Mouse (Mus musculus): ENCODE results near the gene Rasal3. TPM values are rescaled to one million over a fixed set of nuclear protein-coding genes. Genes with fewer than 3 reads are reported as not detected.

Gene Rasal3
- 0.20 and 0.96 TPM in 2 replicates for polyA plus RNA-seq (2011; ENCODE audit: insufficient read depth, insufficient read length, low read depth, missing spikeins)

DNA sequence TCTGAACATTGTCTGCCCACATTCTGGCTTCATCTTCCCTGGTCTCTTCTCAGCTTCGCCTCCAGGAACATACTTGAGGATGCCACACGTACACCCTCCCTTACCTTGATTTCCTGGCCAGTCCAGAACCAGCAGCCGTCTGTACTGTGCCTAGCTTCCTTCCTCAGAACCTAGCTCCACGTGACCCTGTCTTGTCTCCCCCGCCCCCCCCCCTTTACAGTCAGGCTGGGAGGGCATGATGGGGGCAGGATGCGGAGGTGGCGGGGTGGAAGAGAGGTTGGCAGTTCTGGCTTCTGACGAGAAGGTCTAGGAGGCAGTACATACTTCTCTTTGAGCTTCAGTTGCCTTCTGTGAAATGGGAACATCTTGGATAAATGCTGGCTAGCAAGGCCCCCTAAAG is at the start of gene Rasal3:
Gene Rasal3 (minus strand): TSS at position 167 of the 400 bp plus-strand sequence.
- no peak for TF ChIP-seq POLR2A (IDR thresholded peaks at IDR 0.05; ENCODE audit: insufficient read depth, low read length)
- no peak for TF ChIP-seq EP300 (IDR thresholded peaks at IDR 0.05; ENCODE audit: insufficient read depth, low read depth, low read length)
- TF ChIP-seq CTCF (IDR thresholded peaks at IDR 0.05; ENCODE audit: low read depth, low read length), result no peak

DNA sequence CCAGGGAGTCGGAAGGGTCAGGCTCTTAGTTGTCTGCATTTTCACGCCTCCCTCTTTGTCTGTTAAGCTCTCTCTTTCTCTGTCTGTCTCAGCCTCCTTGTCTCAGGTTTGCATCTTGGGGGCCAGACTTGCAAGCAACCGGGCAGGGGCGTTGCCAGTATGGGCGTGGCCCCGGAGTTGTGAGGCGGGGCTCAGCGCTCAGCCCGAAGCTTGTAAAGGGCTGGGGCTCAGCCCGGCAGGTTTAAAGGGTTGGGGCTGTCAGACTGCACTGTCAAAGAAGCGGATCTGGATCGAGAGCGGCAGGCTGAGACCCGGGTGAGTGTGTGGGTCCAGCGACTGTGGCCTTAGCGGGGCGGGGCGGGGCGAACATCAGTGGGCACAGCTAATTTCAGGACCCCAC is 49.1 kb upstream of the Rasal3 start, which contains the start of gene Cyp4f39:
Gene Cyp4f39 (plus strand): TSS at position 242 of the 400 bp plus-strand sequence.
- Histone ChIP-seq H3K4me3 (ENCODE audit: low read depth, low read length) (peak within 1 kb of the TSS; percentile 37), H3K36me3 (ENCODE audit: control insufficient read depth, insufficient read depth, low read length, poor library complexity, severe bottlenecking) (no peaks in the 10 kb centered on the region), H3K27ac (ENCODE audit: insufficient read depth, low read length) (peak within 1 kb of the TSS; percentile 49), H3K4me1 (ENCODE audit: control insufficient read depth, insufficient read depth, low read length) (peaks cover 3% of the 10 kb centered on the region), H3K9ac (ENCODE audit: low read depth, poor library complexity, severe bottlenecking) (no peak within 1 kb of the TSS), H3K9me3 (replicated peaks; ENCODE audit: control insufficient read depth, insufficient read depth, low read length, poor library complexity, severe bottlenecking) (peaks cover 7% of the 10 kb centered on the region), H3K27me3 (ENCODE audit: control insufficient read depth, insufficient read depth, low read length, poor library complexity, severe bottlenecking) (no peaks in the 10 kb centered on the region)
- no peak for TF ChIP-seq CTCF (IDR thresholded peaks at IDR 0.05; ENCODE audit: low read depth, low read length)
- TF ChIP-seq POLR2A (IDR thresholded peaks at IDR 0.05; ENCODE audit: insufficient read depth, low read length), result no peak
- no peak for TF ChIP-seq EP300 (IDR thresholded peaks at IDR 0.05; ENCODE audit: insufficient read depth, low read depth, low read length)

More for the DNA sequence above, at the start of gene Rasal3:
- no peak within 1 kb of the TSS for H3K4me3 ChIP-seq (ENCODE audit: low read depth, low read length)
- H3K27me3 ChIP-seq (ENCODE audit: control insufficient read depth, insufficient read depth, low read length, poor library complexity, severe bottlenecking), result no peaks in the 10 kb centered on the region
- no peak within 1 kb of the TSS for H3K9ac ChIP-seq (ENCODE audit: low read depth, poor library complexity, severe bottlenecking)
- no peaks in the 10 kb centered on the region for H3K4me1 ChIP-seq (ENCODE audit: control insufficient read depth, insufficient read depth, low read length)
- no peak within 1 kb of the TSS for H3K27ac ChIP-seq (ENCODE audit: insufficient read depth, low read length)
- no peaks in the 10 kb centered on the region for H3K9me3 ChIP-seq (replicated peaks; ENCODE audit: control insufficient read depth, insufficient read depth, low read length, poor library complexity, severe bottlenecking)
- H3K36me3 ChIP-seq (ENCODE audit: control insufficient read depth, insufficient read depth, low read length, poor library complexity, severe bottlenecking), result no peaks in the 10 kb centered on the region

DNA sequence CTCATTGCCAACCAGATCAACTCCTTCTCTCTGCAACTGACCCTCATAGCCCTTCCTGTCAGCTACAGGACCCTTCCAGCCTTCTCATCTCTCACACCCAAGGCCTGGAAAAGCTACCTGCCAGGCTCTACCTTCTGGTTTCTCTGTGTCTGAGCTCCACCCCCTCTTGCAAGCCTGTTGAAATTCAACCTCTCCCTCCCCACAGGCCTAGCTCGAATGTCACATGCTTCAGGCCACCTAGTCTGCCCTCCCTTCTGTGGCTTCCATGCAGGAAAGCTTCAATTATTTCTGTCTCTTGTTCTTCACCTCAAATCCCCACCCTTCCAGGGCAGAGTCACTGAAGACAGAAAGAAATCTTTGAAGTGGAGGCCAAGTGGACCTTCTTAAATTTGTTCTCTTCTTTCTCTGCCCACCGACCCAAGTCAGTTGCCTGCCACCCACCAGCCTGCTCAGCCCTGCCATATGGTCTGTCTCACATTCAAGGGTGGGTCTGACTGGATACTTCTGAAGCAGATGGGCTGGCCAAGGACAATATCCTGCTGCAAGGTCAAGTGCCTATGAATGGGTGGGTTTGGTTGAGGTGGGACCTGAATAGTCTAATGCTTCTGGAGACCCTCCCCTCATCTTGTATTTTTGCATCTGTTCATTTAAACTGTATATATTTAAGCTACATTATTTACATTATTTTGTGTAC is 47.6 kb upstream of the Rasal3 start:
- H3K36me3 ChIP-seq (ENCODE audit: control insufficient read depth, insufficient read depth, low read length, poor library complexity, severe bottlenecking), result no peaks in the 10 kb centered on the region
- H3K4me3 ChIP-seq (ENCODE audit: low read depth, low read length), result no peak overlapping the region
- peaks cover 7% of the 10 kb centered on the region for H3K9me3 ChIP-seq (replicated peaks; ENCODE audit: control insufficient read depth, insufficient read depth, low read length, poor library complexity, severe bottlenecking)
- no peak for TF ChIP-seq CTCF (IDR thresholded peaks at IDR 0.05; ENCODE audit: low read depth, low read length)
- TF ChIP-seq POLR2A (IDR thresholded peaks at IDR 0.05; ENCODE audit: insufficient read depth, low read length), result no peak
- peak; percentile 79; the same call in 1 of the 2 replicates for TF ChIP-seq EP300 (IDR thresholded peaks at IDR 0.05; ENCODE audit: insufficient read depth, low read depth, low read length)
- H3K4me1 ChIP-seq (ENCODE audit: control insufficient read depth, insufficient read depth, low read length), result peaks cover 3% of the 10 kb centered on the region
- H3K27ac ChIP-seq (ENCODE audit: insufficient read depth, low read length), result no peak overlapping the region
- no peaks in the 10 kb centered on the region for H3K27me3 ChIP-seq (ENCODE audit: control insufficient read depth, insufficient read depth, low read length, poor library complexity, severe bottlenecking)
- H3K9ac ChIP-seq (ENCODE audit: low read depth, poor library complexity, severe bottlenecking), result no peak overlapping the region

DNA sequence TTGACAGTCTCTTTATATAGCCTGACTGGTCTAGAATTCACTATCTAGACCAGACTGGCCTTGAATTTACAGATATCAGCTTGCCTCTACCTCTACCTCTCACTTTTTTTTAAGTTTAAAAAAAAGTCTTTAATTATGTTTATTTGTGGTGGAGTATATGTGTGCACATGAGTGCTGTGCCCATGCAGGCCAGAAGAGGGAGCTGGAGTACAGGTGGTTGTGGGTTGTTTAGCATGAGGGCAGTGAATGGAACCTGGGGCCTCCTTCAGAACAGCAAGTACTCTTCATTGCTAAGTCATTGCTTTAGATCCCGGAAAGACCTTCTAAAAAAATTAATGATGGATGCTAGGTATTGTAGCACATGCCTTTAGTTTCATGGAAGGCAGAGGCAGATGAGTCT is 45.7 kb upstream of the Rasal3 start:
- no peaks in the 10 kb centered on the region for H3K36me3 ChIP-seq (ENCODE audit: control insufficient read depth, insufficient read depth, low read length, poor library complexity, severe bottlenecking)
- H3K4me1 ChIP-seq (ENCODE audit: control insufficient read depth, insufficient read depth, low read length), result peaks cover 3% of the 10 kb centered on the region
- TF ChIP-seq POLR2A (IDR thresholded peaks at IDR 0.05; ENCODE audit: insufficient read depth, low read length), result no peak
- no peak for TF ChIP-seq EP300 (IDR thresholded peaks at IDR 0.05; ENCODE audit: insufficient read depth, low read depth, low read length)
- TF ChIP-seq CTCF (IDR thresholded peaks at IDR 0.05; ENCODE audit: low read depth, low read length), result peak; percentile 8
- H3K27me3 ChIP-seq (ENCODE audit: control insufficient read depth, insufficient read depth, low read length, poor library complexity, severe bottlenecking), result no peaks in the 10 kb centered on the region
- peaks cover 7% of the 10 kb centered on the region for H3K9me3 ChIP-seq (replicated peaks; ENCODE audit: control insufficient read depth, insufficient read depth, low read length, poor library complexity, severe bottlenecking)
- H3K9ac ChIP-seq (ENCODE audit: low read depth, poor library complexity, severe bottlenecking), result no peak overlapping the region
- no peak overlapping the region for H3K27ac ChIP-seq (ENCODE audit: insufficient read depth, low read length)
- H3K4me3 ChIP-seq (ENCODE audit: low read depth, low read length), result no peak overlapping the region

DNA sequence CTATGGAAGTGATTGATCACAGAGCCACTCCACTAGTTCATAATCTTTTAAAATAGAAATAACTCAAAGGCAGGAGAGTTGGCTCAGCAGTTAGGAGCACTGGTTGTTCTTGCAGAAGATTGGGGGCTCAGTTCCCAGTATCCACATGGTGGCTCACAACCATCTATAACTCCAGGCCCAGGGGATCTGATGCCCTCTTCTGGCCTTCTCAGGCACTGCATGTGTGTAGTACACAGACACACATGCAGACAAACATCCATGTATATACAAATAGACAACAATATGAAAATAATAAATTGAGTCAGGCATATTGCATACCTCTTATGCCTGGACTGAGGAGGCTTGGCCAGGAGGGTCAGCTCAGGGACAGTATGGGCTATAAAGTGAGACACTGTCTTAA is 43.8 kb upstream of the Rasal3 start:
- peaks cover 7% of the 10 kb centered on the region for H3K9me3 ChIP-seq (replicated peaks; ENCODE audit: control insufficient read depth, insufficient read depth, low read length, poor library complexity, severe bottlenecking)
- H3K27me3 ChIP-seq (ENCODE audit: control insufficient read depth, insufficient read depth, low read length, poor library complexity, severe bottlenecking), result no peaks in the 10 kb centered on the region
- peaks cover 3% of the 10 kb centered on the region for H3K4me1 ChIP-seq (ENCODE audit: control insufficient read depth, insufficient read depth, low read length)
- peak; percentile 14 for TF ChIP-seq CTCF (IDR thresholded peaks at IDR 0.05; ENCODE audit: low read depth, low read length)
- no peak for TF ChIP-seq EP300 (IDR thresholded peaks at IDR 0.05; ENCODE audit: insufficient read depth, low read depth, low read length)
- H3K27ac ChIP-seq (ENCODE audit: insufficient read depth, low read length), result no peak overlapping the region
- H3K9ac ChIP-seq (ENCODE audit: low read depth, poor library complexity, severe bottlenecking), result no peak overlapping the region
- no peaks in the 10 kb centered on the region for H3K36me3 ChIP-seq (ENCODE audit: control insufficient read depth, insufficient read depth, low read length, poor library complexity, severe bottlenecking)
- no peak overlapping the region for H3K4me3 ChIP-seq (ENCODE audit: low read depth, low read length)

DNA sequence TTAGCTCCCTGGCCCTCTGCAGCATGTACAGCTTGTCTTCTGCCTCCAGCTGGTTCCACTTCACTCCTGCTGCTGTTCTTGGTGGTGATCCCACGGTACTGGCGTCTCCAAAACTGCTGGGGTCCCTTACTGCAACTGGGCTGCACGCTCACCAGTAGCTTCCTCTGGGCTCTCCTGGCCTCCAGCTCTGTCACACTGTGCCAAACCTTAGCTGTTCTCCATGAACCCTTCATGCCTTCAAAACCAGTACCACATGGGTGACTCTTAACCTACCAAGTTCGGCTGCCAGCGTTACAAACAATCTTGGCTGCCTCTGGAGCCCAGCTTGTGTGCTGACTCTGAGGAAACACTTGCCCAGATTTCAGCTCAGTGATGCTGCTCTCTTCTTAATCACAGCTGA is 41.6 kb upstream of the Rasal3 start:
- no peak for TF ChIP-seq EP300 (IDR thresholded peaks at IDR 0.05; ENCODE audit: insufficient read depth, low read depth, low read length)
- no peak for TF ChIP-seq CTCF (IDR thresholded peaks at IDR 0.05; ENCODE audit: low read depth, low read length)
- TF ChIP-seq POLR2A (IDR thresholded peaks at IDR 0.05; ENCODE audit: insufficient read depth, low read length), result no peak
- no peak overlapping the region for H3K4me3 ChIP-seq (ENCODE audit: low read depth, low read length)
- no peak overlapping the region for H3K9ac ChIP-seq (ENCODE audit: low read depth, poor library complexity, severe bottlenecking)
- no peaks in the 10 kb centered on the region for H3K4me1 ChIP-seq (ENCODE audit: control insufficient read depth, insufficient read depth, low read length)
- H3K9me3 ChIP-seq (replicated peaks; ENCODE audit: control insufficient read depth, insufficient read depth, low read length, poor library complexity, severe bottlenecking), result peaks cover 7% of the 10 kb centered on the region
- H3K36me3 ChIP-seq (ENCODE audit: control insufficient read depth, insufficient read depth, low read length, poor library complexity, severe bottlenecking), result no peaks in the 10 kb centered on the region
- no peaks in the 10 kb centered on the region for H3K27me3 ChIP-seq (ENCODE audit: control insufficient read depth, insufficient read depth, low read length, poor library complexity, severe bottlenecking)
- H3K27ac ChIP-seq (ENCODE audit: insufficient read depth, low read length), result no peak overlapping the region
